Mouse (Mus musculus): ENCODE data around the gene Tnnc2.

Tnnc2 gene

DNA sequence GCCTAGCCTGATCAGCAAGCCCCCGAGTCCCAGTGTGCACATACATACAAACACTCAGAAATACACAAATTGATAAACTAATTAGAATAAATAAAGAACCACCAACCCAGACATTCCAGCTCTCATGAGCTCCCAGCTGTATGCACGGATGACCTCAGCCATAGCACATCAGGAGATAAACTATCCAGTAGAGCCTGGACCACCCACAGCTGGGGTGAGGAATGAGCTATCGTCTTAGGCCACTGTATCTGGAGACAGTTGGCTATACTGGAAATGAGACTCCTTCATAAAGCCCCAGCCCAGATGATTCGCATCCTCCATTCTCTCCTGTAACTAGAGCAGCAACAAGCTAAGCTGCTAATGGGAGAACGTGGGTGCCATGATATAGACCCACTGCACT lies 44.9 kb downstream of the Tnnc2 start:
- no peak for DNase-seq

DNA sequence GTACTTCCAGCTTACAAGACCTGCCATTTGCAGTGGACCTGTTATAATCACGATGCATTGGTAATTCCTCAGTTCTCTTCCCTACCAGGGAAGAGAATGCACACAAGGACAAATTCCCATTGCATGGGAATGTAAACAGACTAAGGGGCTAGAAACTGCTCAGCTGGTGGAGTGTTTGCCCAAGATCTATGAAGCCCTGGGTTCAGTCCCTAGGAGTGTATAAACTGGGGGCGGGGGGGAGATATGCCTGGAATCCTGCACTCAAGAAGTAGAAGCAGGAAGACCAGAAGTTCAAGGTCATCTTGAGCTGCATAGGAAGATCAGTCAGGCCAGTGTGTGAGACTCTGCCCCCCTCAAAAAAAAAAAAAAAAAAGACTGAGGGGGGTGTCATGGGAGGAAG lies 46.5 kb downstream of the Tnnc2 start:
- no peak for DNase-seq

DNA sequence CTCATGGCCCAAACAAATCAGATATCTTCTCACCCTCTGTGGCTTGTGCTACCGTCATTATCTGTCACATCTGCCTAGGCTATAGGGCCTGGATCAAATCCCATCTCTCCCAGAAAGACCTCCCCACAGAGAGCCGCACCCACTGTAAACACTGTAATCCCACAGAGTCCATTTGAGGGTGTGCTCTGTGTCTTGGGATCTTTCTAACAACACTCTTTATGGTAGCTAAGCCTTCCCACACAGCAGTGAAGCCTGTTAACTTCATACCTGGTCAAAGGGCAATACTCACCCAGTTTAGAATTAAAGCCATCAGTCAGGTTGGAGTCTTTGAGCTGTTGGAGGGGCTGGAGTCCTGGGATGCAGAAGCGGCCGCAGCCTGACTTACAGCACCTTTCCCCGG lies 48.0 kb downstream of the Tnnc2 start:
- DNase-seq, result no peak

All from kidney, postnatal 36 days (tissue).